ENCODE assay signal across 25 mouse cellular contexts in the genomic region with DNA sequence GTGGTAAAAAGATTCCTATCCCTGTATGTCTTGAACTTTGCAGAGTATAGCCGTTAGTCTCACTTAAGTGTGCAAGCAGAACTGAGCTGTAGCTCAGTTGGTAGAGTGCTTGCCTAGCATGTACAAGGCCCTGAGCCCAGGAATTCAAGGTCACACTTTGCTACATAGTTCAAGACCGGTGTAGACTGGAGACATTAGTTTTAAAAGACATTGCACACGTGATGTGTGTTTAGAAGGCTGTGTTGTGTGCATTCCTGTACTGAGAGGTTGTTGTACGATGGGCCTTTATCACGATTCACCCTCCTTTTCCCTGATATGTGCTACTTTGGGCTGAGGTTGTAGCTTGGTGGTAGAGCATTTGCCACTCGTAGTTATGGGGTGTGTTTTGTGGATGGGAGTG. TPM values are rescaled to one million over a fixed set of nuclear protein-coding genes. Genes with fewer than 3 reads are reported as not detected.
"Had no signal": no experiment of that assay in that cellular context is flagged by ENCODE, and none has a peak within 500 bp of the region (broad histone marks: within the 10 kb centered on the region; RNA-seq: fewer than 3 reads in every experiment).

No protein-coding gene starts in this region.

- H3K27me3 ChIP-seq: embryonic facial prominence, embryonic 12.5 days; embryonic facial prominence, embryonic 13.5 days; embryonic facial prominence, embryonic 15.5 days; forebrain, embryonic 13.5 days; forebrain, embryonic 15.5 days had no signal

- ATAC-seq: forebrain, embryonic 13.5 days; forebrain, embryonic 14.5 days; forebrain, embryonic 15.5 days; forebrain, embryonic 16.5 days; forebrain, postnatal 0 days had no signal

- H3K4me2 ChIP-seq: embryonic facial prominence, embryonic 12.5 days; embryonic facial prominence, embryonic 13.5 days; embryonic facial prominence, embryonic 15.5 days; forebrain, embryonic 12.5 days; forebrain, embryonic 13.5 days; forebrain, embryonic 15.5 days had no signal

- H3K36me3 ChIP-seq: embryonic facial prominence, embryonic 10.5 days; embryonic facial prominence, embryonic 12.5 days; embryonic facial prominence, embryonic 13.5 days; embryonic facial prominence, embryonic 15.5 days; forebrain, embryonic 10.5 days; forebrain, embryonic 12.5 days; forebrain, embryonic 15.5 days had no signal

- H3K27ac ChIP-seq: embryonic facial prominence, embryonic 10.5 days; embryonic facial prominence, embryonic 12.5 days; embryonic facial prominence, embryonic 13.5 days; embryonic facial prominence, embryonic 15.5 days; forebrain, embryonic 10.5 days; forebrain, embryonic 12.5 days; forebrain, embryonic 13.5 days; forebrain, embryonic 15.5 days; heart, adult 2 months had no signal

- H3K9ac ChIP-seq: embryonic facial prominence, embryonic 12.5 days; embryonic facial prominence, embryonic 13.5 days; embryonic facial prominence, embryonic 15.5 days; forebrain, embryonic 12.5 days; forebrain, embryonic 13.5 days; forebrain, embryonic 15.5 days; forebrain, postnatal 0 days had no signal

- H3K4me3 ChIP-seq: embryonic facial prominence, embryonic 10.5 days; embryonic facial prominence, embryonic 12.5 days; embryonic facial prominence, embryonic 13.5 days; embryonic facial prominence, embryonic 15.5 days; erythroblast, embryonic 14.5 days; forebrain, embryonic 10.5 days; forebrain, embryonic 12.5 days; forebrain, embryonic 13.5 days; forebrain, embryonic 15.5 days; heart, adult 2 months had no signal

- DNase-seq: cerebellum, adult 2 months; cerebellum, adult 8-10 months; cerebellum, adult 9-10 months; cerebellum, adult 9-11 months; cerebellum, postnatal 25 days; cerebellum, postnatal 36 days; embryo, embryonic 11 days; forebrain, postnatal 0 days; gastrocnemius, postnatal 10 days; gastrocnemius, postnatal 14 days; gastrocnemius, postnatal 25 days; gastrocnemius, postnatal 36 days; heart, adult 18-20 months; heart, adult 2 months had no signal

- H3K9me3 ChIP-seq: embryonic facial prominence, embryonic 10.5 days; embryonic facial prominence, embryonic 12.5 days; embryonic facial prominence, embryonic 13.5 days; embryonic facial prominence, embryonic 15.5 days; forebrain, embryonic 10.5 days; forebrain, embryonic 12.5 days; forebrain, embryonic 13.5 days; forebrain, embryonic 15.5 days had no signal

RNA-seq across cellular contexts. Expression of a gene that starts 4.9 kb away (rescaled TPM):
- polyA plus RNA-seq: erythroblast, embryonic 14.5 days had no signal
